Mouse (Mus musculus): ENCODE data around the gene Prl2b1. TPM values are rescaled to one million over a fixed set of nuclear protein-coding genes. Genes with fewer than 3 reads are reported as not detected.

Gene Prl2b1
- polyA plus RNA-seq, 1 experiment from 2014 or later, result not detected

Other genes starting within 250 kb of the Prl2b1 start
- not detected in 2 replicates for gene Prl3d3, start 234.1 kb downstream of the Prl2b1 start, polyA plus RNA-seq (2014; fragmentation: Nextera tagmentation; extraction: Ambion mirVana)
- not detected in 2 replicates for gene Prl3c1, start 194.2 kb downstream of the Prl2b1 start, polyA plus RNA-seq (2014; fragmentation: Nextera tagmentation; extraction: Ambion mirVana)
- not detected in 2 replicates for gene Prl3b1, start 149.0 kb downstream of the Prl2b1 start, polyA plus RNA-seq (2014; fragmentation: Nextera tagmentation; extraction: Ambion mirVana)
- gene Prl3a1, start 131.4 kb downstream of the Prl2b1 start, polyA plus RNA-seq (2014; fragmentation: Nextera tagmentation; extraction: Ambion mirVana), result not detected in 2 replicates
- not detected in 2 replicates for gene Prl6a1, start 78.2 kb downstream of the Prl2b1 start, polyA plus RNA-seq (2014; fragmentation: Nextera tagmentation; extraction: Ambion mirVana)
- not detected in 2 replicates for gene Prl8a2, start 45.2 kb downstream of the Prl2b1 start, polyA plus RNA-seq (2014; fragmentation: Nextera tagmentation; extraction: Ambion mirVana)
- not detected in 2 replicates for gene Prl8a6, start 47.8 kb upstream of the Prl2b1 start, polyA plus RNA-seq (2014; fragmentation: Nextera tagmentation; extraction: Ambion mirVana)
- gene Prl8a8, start 122.4 kb upstream of the Prl2b1 start, polyA plus RNA-seq (2014; fragmentation: Nextera tagmentation; extraction: Ambion mirVana), result not detected in 2 replicates
- gene Prl8a9, start 173.8 kb upstream of the Prl2b1 start, polyA plus RNA-seq (2014; fragmentation: Nextera tagmentation; extraction: Ambion mirVana), result not detected in 2 replicates
- not detected in 2 replicates for gene Prl8a1, start 191.3 kb upstream of the Prl2b1 start, polyA plus RNA-seq (2014; fragmentation: Nextera tagmentation; extraction: Ambion mirVana)
- not detected in 2 replicates for gene Prl7b1, start 219.7 kb upstream of the Prl2b1 start, polyA plus RNA-seq (2014; fragmentation: Nextera tagmentation; extraction: Ambion mirVana)

All from hindbrain, embryonic 14.5 days (tissue).